Mouse (Mus musculus): ENCODE data around the gene Rfk. TPM values are rescaled to one million over a fixed set of nuclear protein-coding genes. Genes with fewer than 3 reads are reported as not detected.

Rfk gene
- total RNA-seq, 2 experiments from 2014 or later: 58.7 to 68.5 TPM

- Histone ChIP-seq H3K4me3 (no peak overlapping the region), H3K27ac (no peak overlapping the region)
- TF ChIP-seq CTCF (conservative IDR thresholded peaks at IDR 0.05): no peak
- no peak for DNase-seq (ENCODE audit: low spot score in 2 of 2)
Observed at GRCm38 (mm10) chr19:17436651-17437050, 42.8 kb downstream of the Rfk start.

- Histone ChIP-seq H3K4me3 (no peak overlapping the region), H3K27ac (no peak overlapping the region)
- DNase-seq (ENCODE audit: low spot score in 2 of 2): no peak
- no peak for TF ChIP-seq CTCF (conservative IDR thresholded peaks at IDR 0.05)
Observed at GRCm38 (mm10) chr19:17439476-17440189, 45.8 kb downstream of the Rfk start.

DNA sequence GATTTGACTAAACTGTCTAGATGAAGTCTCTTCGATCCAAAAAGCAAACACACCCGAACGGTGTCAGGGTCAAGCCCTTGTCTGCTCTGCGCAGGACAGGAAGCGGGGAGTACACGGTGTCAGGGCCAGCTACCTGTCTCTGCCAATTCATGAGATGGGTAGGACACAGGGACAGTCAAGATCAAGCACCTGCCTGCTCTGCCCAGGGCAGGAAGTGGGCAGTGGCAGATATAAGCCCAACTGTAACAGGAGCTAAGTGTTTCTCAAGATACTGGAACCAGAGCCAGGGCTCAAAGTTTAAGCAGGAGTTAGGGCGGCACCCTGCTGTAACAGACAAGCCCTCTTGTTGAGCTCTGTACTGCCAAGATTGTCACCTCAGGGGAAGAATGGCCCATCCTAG is 49.7 kb downstream of the Rfk start:
- no peak for DNase-seq (ENCODE audit: low spot score in 2 of 2)
- no peak overlapping the region for H3K27ac ChIP-seq
- H3K4me3 ChIP-seq: no peak overlapping the region
- TF ChIP-seq CTCF (conservative IDR thresholded peaks at IDR 0.05): no peak

Other genes starting within 250 kb of the Rfk start
- gene Gcnt1, start 21.2 kb upstream of the Rfk start, total RNA-seq (2021): 1 to 10 TPM; 3.0 to 4.7 TPM

All from layer of hippocampus, adult 2 months (tissue).